Mouse (Mus musculus): ENCODE data around the gene Nrk.

Nrk gene

GRCm38 (mm10) chrX:138914041-138914776 is at the start of gene Nrk:
Gene Nrk (plus strand): TSS chrX:138914430.
- DNase-seq (ENCODE audit: low read depth, low spot score): no peak

GRCm38 (mm10) chrX:138913366-138913765 is 864 bp upstream of the Nrk start:
- DNase-seq (ENCODE audit: low read depth, low spot score): no peak

- DNase-seq (ENCODE audit: low read depth, low spot score): no peak
Observed at GRCm38 (mm10) chrX:138914777-138915114, 516 bp downstream of the Nrk start.

GRCm38 (mm10) chrX:138919030-138919429 is 4.8 kb downstream of the Nrk start:
- no peak for DNase-seq (ENCODE audit: low read depth, low spot score)

- DNase-seq (ENCODE audit: low read depth, low spot score): no peak
Observed at GRCm38 (mm10) chrX:138943905-138944304, 29.7 kb downstream of the Nrk start.

- no peak for DNase-seq (ENCODE audit: low read depth, low spot score)
Observed at GRCm38 (mm10) chrX:138960713-138961112, 46.5 kb downstream of the Nrk start.

GRCm38 (mm10) chrX:138978501-138978900 is 64.3 kb downstream of the Nrk start:
- no peak for DNase-seq (ENCODE audit: low read depth, low spot score)

GRCm38 (mm10) chrX:138979249-138979648 is 65.0 kb downstream of the Nrk start:
- no peak for DNase-seq (ENCODE audit: low read depth, low spot score)

- DNase-seq (ENCODE audit: low read depth, low spot score): no peak
Observed at GRCm38 (mm10) chrX:139014524-139014923, 100.3 kb downstream of the Nrk start.

- no peak for DNase-seq (ENCODE audit: low read depth, low spot score)
Observed at GRCm38 (mm10) chrX:139016540-139016939, 102.3 kb downstream of the Nrk start.

- DNase-seq (ENCODE audit: low read depth, low spot score): no peak
Observed at GRCm38 (mm10) chrX:139026532-139027097, 112.4 kb downstream of the Nrk start.

GRCm38 (mm10) chrX:139027296-139027695 is 113.1 kb downstream of the Nrk start:
- DNase-seq (ENCODE audit: low read depth, low spot score): no peak

GRCm38 (mm10) chrX:139027909-139028308 is 113.7 kb downstream of the Nrk start:
- no peak for DNase-seq (ENCODE audit: low read depth, low spot score)

- no peak for DNase-seq (ENCODE audit: low read depth, low spot score)
Observed at GRCm38 (mm10) chrX:139037666-139038065, 123.4 kb downstream of the Nrk start.

GRCm38 (mm10) chrX:139039314-139039713 is 125.1 kb downstream of the Nrk start:
- DNase-seq (ENCODE audit: low read depth, low spot score): no peak

- no peak for DNase-seq (ENCODE audit: low read depth, low spot score)
Observed at GRCm38 (mm10) chrX:139041148-139041547, 126.9 kb downstream of the Nrk start.

GRCm38 (mm10) chrX:139051976-139052375 is 137.7 kb downstream of the Nrk start:
- DNase-seq (ENCODE audit: low read depth, low spot score): no peak

GRCm38 (mm10) chrX:139053149-139053548 is 138.9 kb downstream of the Nrk start:
- DNase-seq (ENCODE audit: low read depth, low spot score): no peak
